Mouse (Mus musculus): ENCODE data around the gene Zbtb11.
"Not testable (repeated sequence)": the region's sequence is repeated elsewhere in the genome, so short reads cannot be mapped to it uniquely, and the experiment has no call there.

The Zbtb11 gene

GRCm38 (mm10) chr16:55973431-55974255 lies at the start of gene Zbtb11:
Gene Zbtb11, plus strand, starts transcription at chr16:55973883.
- DNase-seq, result peak; percentile 98

GRCm38 (mm10) chr16:55924010-55924409 lies 49.7 kb upstream of the Zbtb11 start:
- no peak for DNase-seq

- peak; percentile 74 for DNase-seq
Observed at GRCm38 (mm10) chr16:55933681-55934343, 39.9 kb upstream of the Zbtb11 start.

GRCm38 (mm10) chr16:55934453-55935037 lies 39.1 kb upstream of the Zbtb11 start, which contains the start of gene Cep97:
Gene Cep97, minus strand, starts transcription at chr16:55934855.
- DNase-seq, result peak; percentile 91

- no peak for DNase-seq
Observed at GRCm38 (mm10) chr16:55938761-55939160, 34.9 kb upstream of the Zbtb11 start.

- DNase-seq, result no peak
Observed at GRCm38 (mm10) chr16:55939703-55940102, 34.0 kb upstream of the Zbtb11 start.

- DNase-seq, result no peak
Observed at GRCm38 (mm10) chr16:55940781-55941180, 32.9 kb upstream of the Zbtb11 start.

GRCm38 (mm10) chr16:55947266-55947665 lies 26.4 kb upstream of the Zbtb11 start:
- no peak for DNase-seq

- DNase-seq, result not testable (repeated sequence)
Observed at GRCm38 (mm10) chr16:55947876-55948410, 25.7 kb upstream of the Zbtb11 start.

- DNase-seq, result no peak
Observed at GRCm38 (mm10) chr16:55948963-55949362, 24.7 kb upstream of the Zbtb11 start.

GRCm38 (mm10) chr16:55950462-55950861 lies 23.2 kb upstream of the Zbtb11 start:
- DNase-seq, result no peak

GRCm38 (mm10) chr16:55950946-55951678 lies 22.6 kb upstream of the Zbtb11 start:
- DNase-seq, result peak; percentile 42

- DNase-seq, result no peak
Observed at GRCm38 (mm10) chr16:55951679-55952327, 21.9 kb upstream of the Zbtb11 start.

GRCm38 (mm10) chr16:55952771-55953170 lies 20.9 kb upstream of the Zbtb11 start:
- no peak for DNase-seq

GRCm38 (mm10) chr16:55954196-55954595 lies 19.5 kb upstream of the Zbtb11 start:
- DNase-seq, result not testable (repeated sequence)

- not testable (repeated sequence) for DNase-seq
Observed at GRCm38 (mm10) chr16:55963068-55963467, 10.6 kb upstream of the Zbtb11 start.

- DNase-seq, result no peak
Observed at GRCm38 (mm10) chr16:55964126-55964949, 9.3 kb upstream of the Zbtb11 start.

GRCm38 (mm10) chr16:55966212-55966871 lies 7.3 kb upstream of the Zbtb11 start, which contains the start of gene Rpl24:
Gene Rpl24, plus strand, starts transcription at chr16:55966275.
- peak; percentile 94 for DNase-seq

- DNase-seq, result no peak
Observed at GRCm38 (mm10) chr16:55967221-55967620, 6.5 kb upstream of the Zbtb11 start.

- no peak for DNase-seq
Observed at GRCm38 (mm10) chr16:55969147-55969546, 4.5 kb upstream of the Zbtb11 start.

GRCm38 (mm10) chr16:55970416-55970815 lies 3.3 kb upstream of the Zbtb11 start:
- no peak for DNase-seq
